Mouse (Mus musculus): ENCODE measurements around the gene Vps35. TPM values are rescaled to one million over a fixed set of nuclear protein-coding genes. Genes with fewer than 3 reads are reported as not detected.

Vps35 gene
- polyA plus RNA-seq, 1 experiment from 2014 or later = 149 TPM

Other genes starting within 250 kb of the Vps35 start
- gene Fbxw9, start 239.7 kb downstream of the Vps35 start, polyA plus RNA-seq (2015; fragmentation: Nextera tagmentation; extraction: Ambion mirVana) = 27.9 and 28.4 TPM in 2 replicates
- gene Gm5741, start 231.8 kb downstream of the Vps35 start, polyA plus RNA-seq (2015; fragmentation: Nextera tagmentation; extraction: Ambion mirVana) = not detected in 2 replicates
- gene Dhps, start 228.0 kb downstream of the Vps35 start, polyA plus RNA-seq (2015; fragmentation: Nextera tagmentation; extraction: Ambion mirVana) = 54.4 and 56.8 TPM in 2 replicates
- gene Wdr83os, start 219.1 kb downstream of the Vps35 start, polyA plus RNA-seq (2015; fragmentation: Nextera tagmentation; extraction: Ambion mirVana) = 140 and 145 TPM in 2 replicates
- 44.3 and 44.7 TPM in 2 replicates for gene Wdr83, start 218.5 kb downstream of the Vps35 start, polyA plus RNA-seq (2015; fragmentation: Nextera tagmentation; extraction: Ambion mirVana)
- gene Man2b1, start 216.5 kb downstream of the Vps35 start, polyA plus RNA-seq (2015; fragmentation: Nextera tagmentation; extraction: Ambion mirVana) = 35.9 and 40.1 TPM in 2 replicates
- 2.9 and 3.0 TPM in 2 replicates for gene Zfp791, start 176.7 kb downstream of the Vps35 start, polyA plus RNA-seq (2015; fragmentation: Nextera tagmentation; extraction: Ambion mirVana)
- not detected in 2 replicates for gene Cks1brt, start 147.9 kb downstream of the Vps35 start, polyA plus RNA-seq (2015; fragmentation: Nextera tagmentation; extraction: Ambion mirVana)
- not detected in 2 replicates for gene Olfr371, start 73.8 kb downstream of the Vps35 start, polyA plus RNA-seq (2015; fragmentation: Nextera tagmentation; extraction: Ambion mirVana)
- gene Orc6, start 170 bp downstream of the Vps35 start, polyA plus RNA-seq (2015; fragmentation: Nextera tagmentation; extraction: Ambion mirVana) = 110 and 112 TPM in 2 replicates
- 4.6 and 7.3 TPM in 2 replicates for gene Mylk3, start 86.5 kb upstream of the Vps35 start, polyA plus RNA-seq (2015; fragmentation: Nextera tagmentation; extraction: Ambion mirVana)
- gene 4921524J17Rik, start 133.0 kb upstream of the Vps35 start, polyA plus RNA-seq (2015; fragmentation: Nextera tagmentation; extraction: Ambion mirVana) = 36.3 and 42.5 TPM in 2 replicates
- 18.1 and 18.6 TPM in 2 replicates for gene Gpt2, start 192.8 kb upstream of the Vps35 start, polyA plus RNA-seq (2015; fragmentation: Nextera tagmentation; extraction: Ambion mirVana)

All from lung, embryonic 15.5 days (tissue).